Mouse (Mus musculus): ENCODE data around the gene Slc23a3.

Gene Slc23a3

GRCm38 (mm10) chr1:75133421-75134207 lies at the start of gene Slc23a3:
Gene Slc23a3, minus strand, starts transcription at chr1:75133890.
- DNase-seq = no peak

GRCm38 (mm10) chr1:75182160-75182559 lies 48.5 kb upstream of the Slc23a3 start:
- no peak for DNase-seq

- DNase-seq = no peak
These were observed 47.7 kb upstream of the Slc23a3 start for GRCm38 (mm10) chr1:75181377-75181870.

- DNase-seq = no peak
These were observed 47.1 kb upstream of the Slc23a3 start for GRCm38 (mm10) chr1:75180741-75181140.

- peak; percentile 96 for DNase-seq
These were observed 46.5 kb upstream of the Slc23a3 start, which contains the start of gene Abcb6 for GRCm38 (mm10) chr1:75180105-75180590. Gene Abcb6, minus strand, starts transcription at chr1:75180392.

- DNase-seq = peak; percentile 23
These were observed 45.8 kb upstream of the Slc23a3 start for GRCm38 (mm10) chr1:75179334-75180104.

GRCm38 (mm10) chr1:75168472-75169464 lies 35.1 kb upstream of the Slc23a3 start, which contains the start of gene Zfand2b:
Gene Zfand2b, plus strand, starts transcription at chr1:75168646.
- peak; percentile 99 for DNase-seq

GRCm38 (mm10) chr1:75168093-75168471 lies 34.4 kb upstream of the Slc23a3 start:
- DNase-seq = no peak

GRCm38 (mm10) chr1:75160256-75160617 lies 26.5 kb upstream of the Slc23a3 start:
- DNase-seq = no peak

GRCm38 (mm10) chr1:75159540-75160255 lies 26.0 kb upstream of the Slc23a3 start:
- no peak for DNase-seq

GRCm38 (mm10) chr1:75158990-75159389 lies 25.3 kb upstream of the Slc23a3 start:
- no peak for DNase-seq

GRCm38 (mm10) chr1:75155837-75156236 lies 22.1 kb upstream of the Slc23a3 start:
- DNase-seq = no peak

GRCm38 (mm10) chr1:75148727-75149126 lies 15.0 kb upstream of the Slc23a3 start:
- no peak for DNase-seq

- DNase-seq = no peak
These were observed 13.9 kb upstream of the Slc23a3 start for GRCm38 (mm10) chr1:75147411-75148135.

GRCm38 (mm10) chr1:75145589-75145988 lies 11.9 kb upstream of the Slc23a3 start:
- DNase-seq = no peak

GRCm38 (mm10) chr1:75142301-75143261 lies 8.9 kb upstream of the Slc23a3 start, which contains the start of the genes Cnppd1 and Retreg2:
Gene Cnppd1, minus strand, starts transcription at chr1:75142711.
Gene Retreg2, plus strand, starts transcription at chr1:75142778.
- DNase-seq = peak; percentile 97

- peak; percentile 80 for DNase-seq
These were observed 7.9 kb upstream of the Slc23a3 start for GRCm38 (mm10) chr1:75141486-75142190.

- DNase-seq = peak; percentile 16
These were observed 7.0 kb upstream of the Slc23a3 start for GRCm38 (mm10) chr1:75140601-75141190.
